Mouse (Mus musculus) right cerebral cortex, adult 2 months (tissue): ENCODE results near the gene Klf13.
A peak's percentile ranks its signal among the peaks of the same experiment; 100 is the strongest.

Source experiments
- DNase-seq, 2 experiments: peaks; one replicate each; pipeline ENCODE4 v3.0.0; 2021 to 2022; ENCODE audit warnings: low spot score in 2 of 2

Klf13 gene

DNA sequence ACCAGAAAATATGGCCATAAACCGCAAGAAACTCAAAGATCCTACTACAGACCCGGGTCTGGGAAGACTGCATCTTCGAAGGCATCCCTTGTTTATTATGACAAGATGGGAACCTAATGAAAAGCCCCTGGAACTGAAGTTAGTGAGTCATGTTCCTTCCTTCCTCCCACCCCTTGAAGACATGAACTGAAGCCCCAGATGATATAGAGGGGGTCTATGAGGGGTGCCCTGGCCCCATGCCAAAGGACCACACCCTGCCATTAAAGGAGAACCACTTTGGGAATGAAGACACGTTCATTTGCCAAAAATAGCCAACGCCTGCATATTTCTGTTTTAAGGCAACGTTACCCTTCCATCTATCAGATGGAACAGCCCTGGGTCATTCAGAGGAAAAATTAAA, 50.0 kb downstream of the Klf13 start:
- no peak for DNase-seq

GRCm38 (mm10) chr7:63887602-63888123, 51.1 kb downstream of the Klf13 start:
- DNase-seq = no peak

- peak in 1 of 2 experiments; percentile 26 for DNase-seq
These were observed 51.6 kb downstream of the Klf13 start for GRCm38 (mm10) chr7:63887034-63887551.

GRCm38 (mm10) chr7:63885025-63885424, 53.7 kb downstream of the Klf13 start:
- DNase-seq = no peak

DNA sequence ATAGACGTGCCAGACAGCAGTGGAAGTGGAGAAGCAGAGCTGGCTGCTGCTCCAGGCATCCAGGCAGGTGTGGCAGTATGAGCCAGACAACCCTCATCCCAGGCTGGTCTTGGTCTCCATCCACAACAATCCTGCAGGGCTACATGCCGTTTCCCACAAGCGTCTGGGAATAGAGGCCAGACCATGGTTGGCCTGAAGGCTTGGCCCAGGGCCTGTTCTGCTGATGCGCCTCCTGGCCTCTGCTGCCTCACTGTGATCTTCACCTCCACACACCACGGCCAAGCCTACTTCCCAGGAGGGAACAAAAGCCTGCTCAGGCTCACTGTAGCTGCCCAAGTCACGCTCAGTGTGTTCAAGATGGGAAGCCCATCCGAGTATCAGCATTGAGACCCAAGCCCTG, 56.0 kb downstream of the Klf13 start:
- no peak for DNase-seq

DNA sequence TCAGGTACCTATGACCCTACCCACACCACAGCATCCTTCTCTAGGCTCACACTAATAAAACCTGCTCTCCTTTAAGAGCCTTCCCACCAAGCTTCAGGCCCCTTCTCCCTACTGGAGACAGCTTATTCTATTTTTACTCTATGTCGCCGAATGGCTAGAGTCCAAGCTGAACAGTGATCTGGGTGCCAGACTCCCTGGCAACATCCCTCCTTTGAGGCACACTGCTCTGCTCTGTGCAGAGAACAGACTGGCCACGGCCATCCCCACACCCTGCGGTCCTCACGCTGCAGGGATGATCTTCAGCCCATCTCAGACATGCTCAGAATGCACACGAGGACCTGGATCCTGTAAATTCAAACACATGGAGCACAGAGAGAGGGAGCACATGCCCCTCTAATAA, 59.1 kb downstream of the Klf13 start:
- no peak for DNase-seq

GRCm38 (mm10) chr7:63877610-63878009, 61.1 kb downstream of the Klf13 start:
- no peak for DNase-seq

DNA sequence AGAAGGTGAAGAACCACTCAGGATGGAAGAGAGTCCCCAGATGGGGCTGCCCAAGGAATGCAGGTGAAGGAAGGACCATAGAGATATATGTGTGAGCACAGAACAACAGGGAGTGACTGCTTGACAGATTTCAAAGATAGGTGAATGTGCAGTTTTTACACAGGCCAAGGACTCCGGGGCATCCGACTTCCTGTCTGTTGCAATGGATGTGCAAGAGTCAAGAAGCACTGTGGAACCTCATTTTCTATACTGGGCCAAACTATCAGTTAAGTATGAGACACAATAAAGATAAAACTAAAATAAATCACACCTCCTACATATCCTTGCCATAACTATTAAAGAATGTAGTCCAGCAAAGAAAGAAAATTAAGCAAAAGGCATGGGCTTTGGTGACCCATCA, 62.1 kb downstream of the Klf13 start:
- no peak for DNase-seq

DNA sequence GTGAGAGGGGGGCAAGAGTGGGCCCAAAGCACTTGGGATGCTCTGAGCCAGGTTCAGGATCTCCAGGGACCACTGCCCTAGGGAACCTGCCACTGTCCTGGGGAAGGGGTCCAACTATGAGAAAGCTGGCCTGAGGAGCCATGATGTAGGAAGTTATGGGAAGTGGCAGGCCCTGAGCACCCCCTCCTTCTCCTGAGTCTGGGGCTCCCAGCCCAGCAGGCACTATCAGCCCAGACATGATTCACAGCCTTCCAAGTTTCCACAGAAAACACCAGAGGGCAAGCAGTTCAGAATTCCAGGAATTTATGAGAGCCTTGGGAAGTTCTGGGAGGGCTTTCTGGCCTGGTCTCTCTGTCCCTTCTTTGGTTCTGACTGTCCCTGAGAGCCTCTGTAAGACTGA, 63.0 kb downstream of the Klf13 start:
- no peak for DNase-seq

GRCm38 (mm10) chr7:63873880-63874279, 64.8 kb downstream of the Klf13 start:
- DNase-seq = no peak

DNA sequence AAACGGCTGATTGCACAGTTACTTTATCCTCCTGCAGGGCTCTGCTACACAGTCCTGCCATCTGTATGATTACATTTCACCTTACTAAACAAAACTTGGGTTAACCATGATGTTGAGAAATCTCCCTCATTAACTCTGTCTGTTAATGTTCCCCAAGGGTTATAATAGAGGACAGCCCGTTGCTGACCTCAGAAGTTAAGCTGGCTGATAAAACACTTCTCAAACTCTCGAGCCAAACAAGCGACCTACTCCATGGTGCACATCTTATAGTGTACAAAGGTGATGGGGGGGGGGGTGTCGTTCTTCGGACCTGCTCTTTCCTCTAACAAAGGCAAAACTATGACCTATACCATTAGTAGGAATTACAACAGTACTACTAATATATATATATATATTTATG, 67.0 kb downstream of the Klf13 start:
- no peak for DNase-seq

- no peak for DNase-seq
These were observed 70.3 kb downstream of the Klf13 start for GRCm38 (mm10) chr7:63868356-63868918.

DNA sequence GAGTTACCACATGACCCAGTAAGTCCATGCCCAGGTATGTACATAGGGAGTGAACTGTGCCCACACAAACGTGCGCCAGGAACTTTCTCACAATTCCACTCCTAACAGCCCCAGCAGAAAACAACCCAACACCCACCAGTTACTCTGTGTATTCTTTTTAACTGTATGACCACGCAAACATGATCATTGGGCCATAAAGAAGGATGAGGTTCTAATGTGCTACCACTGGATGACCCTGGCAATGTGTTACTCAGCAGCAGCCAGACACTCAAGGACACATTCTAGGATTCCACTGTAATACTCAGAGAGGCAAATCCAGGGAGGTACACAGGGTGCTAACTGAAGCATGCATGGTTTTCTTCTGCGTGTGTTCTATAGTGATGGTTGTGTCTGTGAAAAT, 72.8 kb downstream of the Klf13 start:
- DNase-seq = no peak

- DNase-seq = no peak
These were observed 75.7 kb downstream of the Klf13 start for GRCm38 (mm10) chr7:63863046-63863445.

DNA sequence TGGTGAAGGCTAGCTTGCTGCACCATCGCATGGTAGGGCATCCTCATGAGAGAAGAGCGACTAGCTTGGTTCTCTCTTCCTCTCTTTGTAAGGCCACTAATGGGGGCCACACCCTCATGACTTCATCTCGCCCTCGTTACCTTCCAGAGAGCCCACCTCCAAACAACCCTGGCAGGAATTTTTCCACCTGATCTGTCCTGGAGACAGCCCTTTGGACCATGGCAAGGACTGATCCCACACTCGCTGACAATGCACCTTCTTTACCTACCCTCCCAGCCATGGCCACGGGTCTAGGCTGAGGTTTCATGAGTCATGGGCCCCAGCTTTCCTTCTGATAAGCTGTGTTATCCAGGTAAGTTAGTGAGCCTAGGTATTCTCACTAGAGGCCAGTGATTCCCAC, 77.6 kb downstream of the Klf13 start:
- no peak for DNase-seq

GRCm38 (mm10) chr7:63858571-63859152, 80.1 kb downstream of the Klf13 start:
- peak; percentile 91 to 92 for DNase-seq

GRCm38 (mm10) chr7:63857771-63858417, 80.8 kb downstream of the Klf13 start:
- no peak for DNase-seq

GRCm38 (mm10) chr7:63855283-63855682, 83.4 kb downstream of the Klf13 start:
- peak; percentile 67 to 76 for DNase-seq

DNA sequence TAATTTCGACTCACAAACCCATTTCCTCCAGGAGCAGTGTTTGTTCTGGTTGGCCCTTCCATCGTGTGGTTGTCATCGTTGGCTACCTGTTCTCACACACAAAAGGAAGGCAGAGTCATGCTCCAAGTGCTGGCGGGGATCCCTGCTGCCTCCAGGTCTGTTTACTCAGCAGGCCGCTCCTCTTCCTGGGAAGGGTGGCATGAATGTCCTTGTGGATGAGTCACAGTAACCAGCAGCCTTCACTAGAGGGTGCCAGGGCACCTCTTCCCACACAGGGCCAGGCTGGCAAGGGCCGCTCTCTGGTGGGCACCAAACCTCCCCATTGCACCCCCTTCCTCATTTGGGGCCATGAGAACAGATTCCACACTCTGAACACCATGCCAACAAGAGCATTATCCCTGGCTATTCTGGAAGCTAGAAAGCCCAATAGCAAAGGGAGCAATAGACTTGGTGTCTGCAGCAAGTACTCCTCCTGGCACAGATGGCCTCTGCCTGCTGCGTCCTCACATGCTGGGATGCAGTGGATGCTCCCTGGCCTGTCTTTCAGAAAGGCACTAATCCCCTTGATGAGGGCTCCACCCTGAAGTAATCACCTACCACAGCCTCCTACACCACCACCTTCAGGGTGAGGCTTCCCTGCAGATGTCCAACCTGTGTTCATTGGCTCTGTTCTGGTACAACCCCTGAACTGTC, 86.7 kb downstream of the Klf13 start:
- peak; percentile 42 to 54 for DNase-seq
